Mouse (Mus musculus) forebrain, embryonic 15.5 days (tissue): Measurements from ENCODE around the gene Ar. TPM values are rescaled to one million over a fixed set of nuclear protein-coding genes. Genes with fewer than 3 reads are reported as not detected.
A peak's percentile ranks its signal among the peaks of the same experiment; 100 is the strongest.

ENCODE experiments used
- ATAC-seq: fragments of 200-750 bp; cut with Nextera tagmentation; replicated peaks from 2 replicates; pipeline ENCODE4 v1.8.0; 2017; ENCODE audit warnings: mild to moderate bottlenecking, moderate TSS enrichment, moderate library complexity
- H3K27ac ChIP-seq: fragments of 300-500 bp; sonication (generic); replicated peaks from 2 replicates; pipeline ENCODE4 v1.5.1; 2015; ENCODE audit warnings: mild to moderate bottlenecking, inconsistent platforms
- H3K27me3 ChIP-seq: fragments of 300-500 bp; sonication (generic); 2 replicates; pipeline ENCODE4 v1.6.1; 2015; ENCODE audit warnings: inconsistent platforms
- H3K36me3 ChIP-seq: fragments of 300-500 bp; sonication (generic); 2 replicates; pipeline ENCODE4 v1.6.1; 2015; ENCODE audit warnings: mild to moderate bottlenecking, inconsistent platforms
- H3K4me1 ChIP-seq: fragments of 300-500 bp; sonication (generic); 2 replicates; pipeline ENCODE4 v1.6.1; 2015; ENCODE audit warnings: inconsistent platforms
- H3K4me2 ChIP-seq: fragments of 300-500 bp; sonication (generic); replicated peaks from 2 replicates; pipeline ENCODE4 v1.6.1; 2015; ENCODE audit warnings: mild to moderate bottlenecking, inconsistent platforms
- H3K4me3 ChIP-seq: fragments of 300-500 bp; sonication (generic); 2 replicates; pipeline ENCODE4 v1.5.1; 2015; ENCODE audit warnings: mild to moderate bottlenecking, inconsistent platforms
- H3K9ac ChIP-seq: fragments of 300-500 bp; sonication (generic); replicated peaks from 2 replicates; pipeline ENCODE4 v1.6.1; 2015; ENCODE audit warnings: mild to moderate bottlenecking, inconsistent platforms
- H3K9me3 ChIP-seq: fragments of 300-500 bp; sonication (generic); 2 replicates; pipeline ENCODE4 v1.6.1; 2016; ENCODE audit warnings: inconsistent platforms
- WGBS: fragments of 180-500 bp; shearing (Covaris S2); methylation state at CpG from one replicate; pipeline ENCODE4 v1.1.7; 2015; ENCODE audit warnings: mixed read lengths; 5-methylcytosine and 5-hydroxymethylcytosine counted together
- polyA plus RNA-seq: library from polyadenylated mRNA; unstranded; fragments of >200 nt; fragmentation: Nextera tagmentation; extraction: Ambion mirVana; gene quantifications from 2 replicates; pipeline ENCODE4 v1.2.1, GENCODE M21; 2015

Ar gene
- 0.04 and 0.08 TPM in 2 replicates for polyA plus RNA-seq

DNA sequence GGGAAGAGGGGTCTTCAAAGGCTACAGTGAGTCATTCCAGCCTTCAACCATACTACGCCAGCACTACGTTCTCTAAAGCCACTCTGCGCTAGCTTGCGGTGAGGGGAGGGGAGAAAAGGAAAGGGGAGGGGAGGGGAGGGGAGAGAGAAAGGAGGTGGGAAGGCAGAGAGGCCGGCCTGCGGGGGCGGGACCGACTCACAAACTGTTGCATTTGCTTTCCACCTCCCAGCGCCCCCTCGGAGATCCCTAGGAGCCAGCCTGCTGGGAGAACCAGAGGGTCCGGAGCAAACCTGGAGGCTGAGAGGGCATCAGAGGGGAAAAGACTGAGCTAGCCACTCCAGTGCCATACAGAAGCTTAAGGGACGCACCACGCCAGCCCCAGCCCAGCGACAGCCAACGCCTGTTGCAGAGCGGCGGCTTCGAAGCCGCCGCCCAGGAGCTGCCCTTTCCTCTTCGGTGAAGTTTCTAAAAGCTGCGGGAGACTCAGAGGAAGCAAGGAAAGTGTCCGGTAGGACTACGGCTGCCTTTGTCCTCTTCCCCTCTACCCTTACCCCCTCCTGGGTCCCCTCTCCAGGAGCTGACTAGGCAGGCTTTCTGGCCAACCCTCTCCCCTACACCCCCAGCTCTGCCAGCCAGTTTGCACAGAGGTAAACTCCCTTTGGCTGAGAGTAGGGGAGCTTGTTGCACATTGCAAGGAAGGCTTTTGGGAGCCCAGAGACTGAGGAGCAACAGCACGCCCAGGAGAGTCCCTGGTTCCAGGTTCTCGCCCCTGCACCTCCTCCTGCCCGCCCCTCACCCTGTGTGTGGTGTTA, at the start of gene Ar:
Gene Ar, plus strand, starts transcription at position 239 of the 812 bp plus-strand sequence.
- Histone ChIP-seq H3K9ac (no peak within 1 kb of the TSS), H3K4me2 (peak within 1 kb of the TSS; percentile 76), H3K4me3 (peak within 1 kb of the TSS; percentile 44), H3K27ac (no peak within 1 kb of the TSS), H3K4me1 (peaks cover 27% of the 10 kb centered on the region), H3K27me3 (peaks cover 9% of the 10 kb centered on the region; the same call in 1 of the 2 replicates), H3K9me3 (no peaks in the 10 kb centered on the region), H3K36me3 (no peaks in the 10 kb centered on the region)
- 28% methylated on average over 27 of the region's 27 CpGs for WGBS
- ATAC-seq = peak; percentile 42; the same call in 1 of the 2 replicates

DNA sequence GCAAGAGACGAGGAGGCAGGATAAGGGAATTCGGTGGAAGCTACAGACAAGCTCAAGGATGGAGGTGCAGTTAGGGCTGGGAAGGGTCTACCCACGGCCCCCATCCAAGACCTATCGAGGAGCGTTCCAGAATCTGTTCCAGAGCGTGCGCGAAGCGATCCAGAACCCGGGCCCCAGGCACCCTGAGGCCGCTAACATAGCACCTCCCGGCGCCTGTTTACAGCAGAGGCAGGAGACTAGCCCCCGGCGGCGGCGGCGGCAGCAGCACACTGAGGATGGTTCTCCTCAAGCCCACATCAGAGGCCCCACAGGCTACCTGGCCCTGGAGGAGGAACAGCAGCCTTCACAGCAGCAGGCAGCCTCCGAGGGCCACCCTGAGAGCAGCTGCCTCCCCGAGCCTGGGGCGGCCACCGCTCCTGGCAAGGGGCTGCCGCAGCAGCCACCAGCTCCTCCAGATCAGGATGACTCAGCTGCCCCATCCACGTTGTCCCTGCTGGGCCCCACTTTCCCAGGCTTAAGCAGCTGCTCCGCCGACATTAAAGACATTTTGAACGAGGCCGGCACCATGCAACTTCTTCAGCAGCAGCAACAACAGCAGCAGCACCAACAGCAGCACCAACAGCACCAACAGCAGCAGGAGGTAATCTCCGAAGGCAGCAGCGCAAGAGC, 1.3 kb downstream of the Ar start:
- Histone ChIP-seq H3K9me3 (no peaks in the 10 kb centered on the region), H3K27me3 (peaks cover 9% of the 10 kb centered on the region; the same call in 1 of the 2 replicates), H3K4me3 (peak overlapping the region; percentile 44), H3K4me1 (peaks cover 27% of the 10 kb centered on the region), H3K27ac (no peak overlapping the region), H3K9ac (0 out of 2 replicates have a peak overlapping the region, but pooled peaks have one; percentile 28), H3K4me2 (peak overlapping the region; percentile 76), H3K36me3 (no peaks in the 10 kb centered on the region)
- peak; percentile 58 for ATAC-seq
- WGBS = 18% methylated on average over 27 of the region's 30 CpGs

DNA sequence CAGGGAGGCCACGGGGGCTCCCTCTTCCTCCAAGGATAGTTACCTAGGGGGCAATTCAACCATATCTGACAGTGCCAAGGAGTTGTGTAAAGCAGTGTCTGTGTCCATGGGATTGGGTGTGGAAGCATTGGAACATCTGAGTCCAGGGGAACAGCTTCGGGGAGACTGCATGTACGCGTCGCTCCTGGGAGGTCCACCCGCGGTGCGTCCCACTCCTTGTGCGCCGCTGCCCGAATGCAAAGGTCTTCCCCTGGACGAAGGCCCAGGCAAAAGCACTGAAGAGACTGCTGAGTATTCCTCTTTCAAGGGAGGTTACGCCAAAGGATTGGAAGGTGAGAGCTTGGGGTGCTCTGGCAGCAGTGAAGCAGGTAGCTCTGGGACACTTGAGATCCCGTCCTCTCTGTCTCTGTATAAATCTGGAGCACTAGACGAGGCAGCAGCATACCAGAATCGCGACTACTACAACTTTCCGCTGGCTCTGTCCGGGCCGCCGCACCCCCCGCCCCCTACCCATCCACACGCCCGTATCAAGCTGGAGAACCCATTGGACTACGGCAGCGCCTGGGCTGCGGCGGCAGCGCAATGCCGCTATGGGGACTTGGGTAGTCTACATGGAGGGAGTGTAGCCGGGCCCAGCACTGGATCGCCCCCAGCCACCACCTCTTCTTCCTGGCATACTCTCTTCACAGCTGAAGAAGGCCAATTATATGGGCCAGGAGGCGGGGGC, 2.0 kb downstream of the Ar start:
- Histone ChIP-seq H3K9ac (no peak overlapping the region; the same call in 1 of the 2 replicates), H3K27ac (no peak overlapping the region), H3K9me3 (no peaks in the 10 kb centered on the region), H3K27me3 (peaks cover 9% of the 10 kb centered on the region; the same call in 1 of the 2 replicates), H3K4me2 (peak overlapping the region; percentile 76), H3K4me3 (peak overlapping the region; percentile 44), H3K36me3 (no peaks in the 10 kb centered on the region), H3K4me1 (peaks cover 27% of the 10 kb centered on the region)
- peak; percentile 62 for ATAC-seq
- WGBS = 18% methylated on average over 31 of the region's 33 CpGs

DNA sequence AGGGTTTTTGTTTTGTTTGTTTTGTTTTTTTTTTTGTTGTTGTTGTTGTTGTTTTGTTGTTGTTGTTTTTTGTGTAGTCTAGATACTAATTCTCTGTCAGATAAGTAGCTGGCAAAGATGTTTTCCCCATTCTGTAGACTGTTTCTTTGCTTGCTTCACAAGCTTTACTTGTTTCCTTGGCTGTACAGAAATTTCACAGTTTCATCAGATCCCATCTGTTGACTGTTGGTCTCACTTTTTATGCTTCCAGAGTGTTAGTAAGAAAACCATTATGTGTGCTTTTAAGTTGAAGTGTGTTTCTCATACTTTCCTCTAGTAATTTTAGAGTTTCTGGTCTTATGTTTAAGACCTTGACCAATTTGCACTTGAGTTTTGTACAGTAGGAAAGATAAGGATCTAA, 41.2 kb downstream of the Ar start:
- Histone ChIP-seq H3K4me1 (no peaks in the 10 kb centered on the region), H3K4me2 (no peak overlapping the region), H3K9ac (no peak overlapping the region), H3K4me3 (no peak overlapping the region), H3K9me3 (no peaks in the 10 kb centered on the region), H3K27ac (no peak overlapping the region), H3K27me3 (no peaks in the 10 kb centered on the region), H3K36me3 (no peaks in the 10 kb centered on the region)
- ATAC-seq = no peak

DNA sequence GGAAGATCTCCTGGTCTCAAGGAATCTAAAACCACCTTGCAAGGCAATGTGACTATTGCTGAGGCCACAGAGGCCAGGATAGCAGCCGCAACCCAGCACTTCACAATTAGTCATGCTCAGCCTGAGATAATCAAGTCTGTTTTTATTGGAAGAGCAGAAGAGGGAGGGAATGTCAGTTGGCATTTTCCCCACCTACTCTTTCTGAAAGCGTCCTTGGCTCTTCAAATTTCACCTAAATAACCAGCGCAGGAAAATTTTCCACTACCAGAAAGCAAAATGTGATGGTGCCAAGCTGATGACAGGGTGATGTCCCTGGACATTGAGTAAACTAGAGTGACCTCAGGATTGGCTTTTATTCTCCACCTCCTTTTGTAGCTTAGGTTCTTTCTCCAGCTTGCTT, 57.2 kb downstream of the Ar start:
- Histone ChIP-seq H3K4me2 (no peak overlapping the region), H3K27me3 (no peaks in the 10 kb centered on the region), H3K27ac (no peak overlapping the region), H3K4me3 (no peak overlapping the region), H3K36me3 (no peaks in the 10 kb centered on the region), H3K4me1 (no peaks in the 10 kb centered on the region), H3K9ac (no peak overlapping the region), H3K9me3 (no peaks in the 10 kb centered on the region)
- WGBS = 69% methylated on average over 3 of the region's 3 CpGs
- no peak for ATAC-seq

DNA sequence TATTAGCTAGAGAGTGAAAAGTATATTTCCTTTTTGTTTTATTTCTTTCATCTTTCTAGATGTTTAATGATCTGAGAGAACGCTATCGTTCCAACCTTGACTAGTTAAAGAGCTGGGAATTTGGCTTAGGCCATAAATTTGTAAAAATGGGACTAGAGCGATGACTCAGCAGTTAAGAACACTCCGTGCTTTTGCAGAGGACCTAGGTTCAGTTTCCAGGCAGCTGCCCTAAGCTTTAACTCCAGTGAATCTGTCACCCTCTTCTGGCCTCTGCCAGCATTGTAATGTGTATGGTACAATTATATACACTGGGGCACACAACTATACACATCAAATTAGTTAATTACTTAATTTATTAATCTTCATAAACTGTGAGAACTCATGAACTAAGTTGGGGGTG, 58.6 kb downstream of the Ar start:
- Histone ChIP-seq H3K9me3 (no peaks in the 10 kb centered on the region), H3K4me2 (no peak overlapping the region), H3K4me3 (no peak overlapping the region), H3K27ac (no peak overlapping the region), H3K27me3 (no peaks in the 10 kb centered on the region), H3K9ac (no peak overlapping the region), H3K4me1 (no peaks in the 10 kb centered on the region), H3K36me3 (no peaks in the 10 kb centered on the region)
- WGBS = 78% methylated on average over 4 of the region's 4 CpGs
- ATAC-seq = no peak

DNA sequence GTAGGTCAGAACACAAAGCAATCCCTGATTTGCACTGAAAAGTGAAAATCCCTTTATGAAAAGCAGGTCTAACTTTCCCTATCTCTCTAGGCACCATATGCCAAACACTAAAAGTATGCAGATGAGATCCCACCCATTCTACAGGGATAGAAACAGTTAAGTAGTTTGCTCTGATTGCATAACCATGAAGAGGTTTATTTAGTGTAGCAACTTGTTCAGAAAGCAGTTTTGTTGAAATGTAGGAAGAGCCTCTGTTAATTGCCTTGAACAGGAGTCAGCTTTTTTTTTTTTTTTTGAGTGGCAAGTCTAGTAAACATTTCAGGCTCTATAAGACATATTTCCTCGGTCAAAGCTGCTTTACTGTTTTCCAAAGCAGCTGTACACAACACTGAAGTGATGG, 67.5 kb downstream of the Ar start:
- Histone ChIP-seq H3K27me3 (no peaks in the 10 kb centered on the region), H3K4me3 (no peak overlapping the region), H3K36me3 (no peaks in the 10 kb centered on the region), H3K9me3 (no peaks in the 10 kb centered on the region), H3K4me1 (no peaks in the 10 kb centered on the region), H3K27ac (no peak overlapping the region), H3K9ac (no peak overlapping the region), H3K4me2 (no peak overlapping the region)
- 64% methylated on average over 1 of the region's 1 CpGs for WGBS
- ATAC-seq = no peak

DNA sequence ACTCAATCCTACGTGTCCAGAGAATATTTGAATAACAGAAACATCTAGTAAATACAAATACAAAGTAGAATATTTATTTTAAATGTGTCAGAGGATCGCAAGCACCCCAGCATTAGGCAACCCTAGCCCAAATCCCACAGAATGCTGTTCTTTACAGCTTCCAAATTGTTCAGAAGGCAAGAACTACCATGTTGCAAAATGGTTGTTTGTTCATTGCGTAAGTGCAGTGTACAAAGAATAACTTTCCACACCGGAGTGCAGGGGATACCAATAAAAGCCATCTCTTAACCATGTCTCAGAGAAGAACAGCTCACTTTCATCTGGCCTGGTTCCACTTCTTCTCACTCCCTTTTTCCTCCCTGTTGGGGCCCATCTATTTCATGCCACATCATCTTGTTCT, 90.4 kb downstream of the Ar start:
- WGBS = 78% methylated on average over 4 of the region's 4 CpGs
- ATAC-seq = no peak
- Histone ChIP-seq H3K36me3 (no peaks in the 10 kb centered on the region), H3K9me3 (no peaks in the 10 kb centered on the region), H3K27me3 (no peaks in the 10 kb centered on the region), H3K4me3 (no peak overlapping the region), H3K4me2 (no peak overlapping the region), H3K9ac (no peak overlapping the region), H3K27ac (no peak overlapping the region), H3K4me1 (no peaks in the 10 kb centered on the region)

DNA sequence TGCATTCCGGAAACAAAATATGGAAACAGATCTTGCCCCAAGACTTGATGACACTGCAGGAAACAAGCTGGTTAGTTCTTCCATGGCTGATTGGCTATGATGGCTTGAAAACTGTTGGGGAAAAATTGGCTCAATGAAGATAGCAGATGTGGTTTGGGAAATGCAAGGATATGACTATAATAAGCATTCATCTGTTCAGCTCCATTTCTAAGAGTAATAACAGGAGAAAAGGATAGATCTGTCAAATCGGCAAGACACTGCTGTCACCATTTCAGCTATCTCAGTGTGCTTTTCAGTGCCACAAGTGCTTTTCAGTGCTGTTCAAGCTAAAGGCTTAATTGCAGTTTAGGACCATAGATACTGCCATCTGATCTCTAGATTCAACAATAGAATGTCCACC, 96.5 kb downstream of the Ar start:
- H3K4me3 ChIP-seq = no peak overlapping the region
- no peaks in the 10 kb centered on the region for H3K9me3 ChIP-seq
- no peaks in the 10 kb centered on the region for H3K27me3 ChIP-seq
- H3K9ac ChIP-seq = no peak overlapping the region
- 86% methylated on average over 2 of the region's 2 CpGs for WGBS
- no peaks in the 10 kb centered on the region for H3K36me3 ChIP-seq
- no peak overlapping the region for H3K4me2 ChIP-seq
- ATAC-seq = no peak
- no peaks in the 10 kb centered on the region for H3K4me1 ChIP-seq
- no peak overlapping the region for H3K27ac ChIP-seq

DNA sequence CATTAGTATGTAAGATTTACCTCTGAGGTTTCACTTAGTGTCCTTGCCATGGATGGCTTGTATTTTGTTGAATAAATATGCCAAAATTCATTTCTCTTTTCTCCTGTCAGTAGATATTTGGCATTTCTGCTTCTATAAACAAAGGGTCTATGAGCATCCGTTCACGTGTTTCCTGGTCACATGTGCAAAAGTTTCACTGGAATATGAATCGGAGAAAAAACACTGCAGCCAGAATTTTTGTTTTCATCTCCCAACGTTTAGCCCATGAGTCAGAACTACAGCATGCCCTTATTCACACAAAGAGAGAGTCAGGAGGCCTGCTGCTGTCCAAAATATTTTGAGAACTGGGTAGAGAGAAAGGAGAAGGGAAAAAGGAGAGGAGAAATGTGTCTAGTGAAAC, 99.8 kb downstream of the Ar start:
- Histone ChIP-seq H3K4me2 (no peak overlapping the region), H3K9me3 (no peaks in the 10 kb centered on the region), H3K4me1 (no peaks in the 10 kb centered on the region), H3K9ac (no peak overlapping the region), H3K4me3 (no peak overlapping the region), H3K27ac (no peak overlapping the region), H3K27me3 (no peaks in the 10 kb centered on the region), H3K36me3 (no peaks in the 10 kb centered on the region)
- ATAC-seq = no peak
- WGBS = 86% methylated on average over 4 of the region's 4 CpGs

DNA sequence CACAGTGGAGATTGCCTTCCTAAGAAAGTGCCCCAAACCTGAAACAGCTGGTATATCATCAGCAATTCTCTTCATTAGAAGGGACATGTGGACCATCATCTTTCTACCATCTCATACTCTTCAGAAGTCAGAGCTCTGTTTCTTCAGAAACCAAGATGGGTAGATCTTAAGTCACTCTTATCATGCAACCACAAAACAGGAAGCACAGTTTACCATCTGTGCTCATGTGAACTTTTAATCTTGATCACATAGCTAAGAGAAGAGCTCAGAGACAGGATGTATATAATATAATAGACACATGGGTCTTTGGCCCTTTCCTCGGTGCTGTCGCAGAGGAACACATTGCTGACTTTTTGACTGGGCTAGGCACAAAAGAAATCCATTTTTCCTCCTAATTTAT, 111.1 kb downstream of the Ar start:
- Histone ChIP-seq H3K4me1 (no peaks in the 10 kb centered on the region), H3K27ac (no peak overlapping the region), H3K27me3 (no peaks in the 10 kb centered on the region), H3K4me2 (no peak overlapping the region), H3K36me3 (no peaks in the 10 kb centered on the region), H3K9ac (no peak overlapping the region), H3K9me3 (no peaks in the 10 kb centered on the region), H3K4me3 (no peak overlapping the region)
- 89% methylated on average over 2 of the region's 2 CpGs for WGBS
- ATAC-seq = no peak

DNA sequence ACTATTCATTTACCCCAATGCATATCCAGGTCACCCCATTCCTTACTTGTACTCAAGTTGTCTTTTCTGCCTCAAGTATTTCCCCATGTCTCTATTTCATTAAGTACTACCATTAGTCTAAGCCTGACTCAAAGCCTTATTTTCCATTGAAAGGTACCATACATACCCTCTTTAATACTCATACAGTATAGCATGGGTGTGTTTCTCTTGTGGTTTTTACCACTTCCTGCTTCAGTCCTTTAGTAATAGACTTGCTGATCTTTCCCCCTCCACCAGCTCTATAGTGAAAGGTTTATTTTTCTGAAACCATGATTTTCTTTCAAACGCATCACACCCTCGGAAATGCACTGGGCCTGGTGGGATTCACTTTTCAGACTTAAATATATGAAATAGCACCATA, 117.2 kb downstream of the Ar start:
- H3K27me3 ChIP-seq = no peaks in the 10 kb centered on the region
- no peak for ATAC-seq
- 93% methylated on average over 2 of the region's 2 CpGs for WGBS

More for the DNA sequence above, 117.2 kb downstream of the Ar start:
- Histone ChIP-seq H3K9ac (no peak overlapping the region), H3K4me1 (no peaks in the 10 kb centered on the region), H3K36me3 (no peaks in the 10 kb centered on the region), H3K4me3 (no peak overlapping the region), H3K9me3 (no peaks in the 10 kb centered on the region), H3K27ac (no peak overlapping the region), H3K4me2 (no peak overlapping the region)
